Mouse (Mus musculus) kidney, postnatal 0 days (tissue): ENCODE measurements around the gene Kif22. TPM values are rescaled to one million over a fixed set of nuclear protein-coding genes. Genes with fewer than 3 reads are reported as not detected.
A peak's percentile ranks its signal among the peaks of the same experiment; 100 is the strongest.

Experiments used
- ATAC-seq: fragments of 200-750 bp; cut with Nextera tagmentation; replicated peaks from 2 replicates; pipeline ENCODE4 v1.8.0; 2017; ENCODE audit warnings: low read depth, moderate number of reproducible peaks, moderate TSS enrichment, moderate library complexity; ENCODE audit not compliant: low FRiP score
- DNase-seq: peaks from one replicate; pipeline ENCODE4 v3.0.0-alpha.2; 2016; ENCODE audit warnings: low spot score
- H3K27ac ChIP-seq: fragments of 300-500 bp; sonication (generic); 2 replicates; pipeline ENCODE4 v1.5.1; 2014; ENCODE audit warnings: mild to moderate bottlenecking
- H3K27me3 ChIP-seq: fragments of 300-500 bp; sonication (generic); 2 replicates; pipeline ENCODE4 v1.6.1; 2014; ENCODE audit warnings: low read length, mixed read lengths; ENCODE audit not compliant: insufficient read depth
- H3K36me3 ChIP-seq: fragments of 300-500 bp; sonication (generic); 2 replicates; pipeline ENCODE4 v1.6.1; 2014; ENCODE audit warnings: low read length, mixed read lengths; ENCODE audit not compliant: insufficient read depth
- H3K4me1 ChIP-seq: fragments of 300-500 bp; sonication (generic); replicated peaks from 2 replicates; pipeline ENCODE4 v1.6.1; 2014; ENCODE audit warnings: antibody characterized with exemption, low read length, mixed read lengths; ENCODE audit not compliant: insufficient read depth
- H3K4me2 ChIP-seq: fragments of 300-500 bp; sonication (generic); 2 replicates; pipeline ENCODE4 v1.6.1; 2014; ENCODE audit warnings: mild to moderate bottlenecking, low read length, moderate library complexity, mixed read lengths
- H3K4me3 ChIP-seq: fragments of 300-500 bp; sonication (generic); replicated peaks from 2 replicates; pipeline ENCODE4 v1.5.1; 2014; ENCODE audit warnings: low read depth, low read length
- H3K9ac ChIP-seq: fragments of 300-500 bp; sonication (generic); 2 replicates; pipeline ENCODE4 v1.6.1; 2014; ENCODE audit warnings: low read depth, low read length
- H3K9me3 ChIP-seq: fragments of 300-500 bp; sonication (generic); replicated peaks from 2 replicates; pipeline ENCODE4 v1.6.1; 2016; ENCODE audit warnings: low read length, inconsistent platforms, mixed read lengths
- CTCF ChIP-seq: IDR thresholded peaks from 2 replicates; pipeline ENCODE4 v1.5.1; 2016; ENCODE audit warnings: antibody characterized with exemption, low read depth, mild to moderate bottlenecking, moderate library complexity
- WGBS: fragments of 180-500 bp; shearing (Covaris S2); extraction: QIAGEN DNeasy Blood & Tissue Kit; methylation state at CpG from one replicate; pipeline ENCODE4 v1.1.7; 2014; 5-methylcytosine and 5-hydroxymethylcytosine counted together
- polyA plus RNA-seq: library from polyadenylated mRNA; unstranded; fragments of >200 nt; fragmentation: Nextera tagmentation; extraction: Ambion mirVana; gene quantifications from 2 replicates; pipeline ENCODE4 v1.2.1, GENCODE M21; 2015

Gene Kif22
- polyA plus RNA-seq, 1 experiment from 2014 or later, result 51.7 TPM

- peak within 1 kb of the TSS; percentile 95 for H3K27ac ChIP-seq
- peaks cover 41% of the 10 kb centered on the region for H3K4me1 ChIP-seq
- 0 out of 2 replicates have a peak, but pooled peaks cover 7% of the 10 kb centered on the region for H3K36me3 ChIP-seq
- H3K4me2 ChIP-seq, result peak within 1 kb of the TSS; percentile 79
- no peaks in the 10 kb centered on the region for H3K9me3 ChIP-seq
- peak within 1 kb of the TSS; percentile 82 for H3K9ac ChIP-seq
- H3K4me3 ChIP-seq, result peak within 1 kb of the TSS; percentile 68
- WGBS, result 2% methylated on average over 39 of the region's 39 CpGs
- ATAC-seq (peak; percentile 76), DNase-seq (peak; percentile 100)
- peak; percentile 88 for TF ChIP-seq CTCF
- no peaks in the 10 kb centered on the region for H3K27me3 ChIP-seq
Observed at GRCm38 (mm10) chr7:127016971-127017949, 25.0 kb downstream of the Kif22 start, which contains the start of gene Pagr1a. Gene Pagr1a, minus strand, starts transcription at chr7:127017352.

GRCm38 (mm10) chr7:127016486-127016938 is 25.8 kb downstream of the Kif22 start:
- Histone ChIP-seq H3K9ac (peak overlapping the region; percentile 82), H3K36me3 (0 out of 2 replicates have a peak, but pooled peaks cover 4% of the 10 kb centered on the region), H3K4me2 (peak overlapping the region; percentile 79), H3K4me3 (peak overlapping the region; percentile 68), H3K27ac (peak overlapping the region; percentile 95), H3K4me1 (peaks cover 36% of the 10 kb centered on the region), H3K9me3 (no peaks in the 10 kb centered on the region), H3K27me3 (no peaks in the 10 kb centered on the region)
- WGBS, result 1% methylated on average over 22 of the region's 22 CpGs
- TF ChIP-seq CTCF, result no peak
- no peak for DNase-seq
- peak; percentile 27 for ATAC-seq

GRCm38 (mm10) chr7:127016481-127016485 is 26.0 kb downstream of the Kif22 start, which contains the start of gene Pagr1b:
Gene Pagr1b, minus strand, starts transcription at chr7:127016484.
- Histone ChIP-seq H3K4me1 (peaks cover 34% of the 10 kb centered on the region), H3K27me3 (no peaks in the 10 kb centered on the region), H3K4me2 (peak within 1 kb of the TSS; percentile 79), H3K4me3 (peak within 1 kb of the TSS; percentile 68), H3K9me3 (no peaks in the 10 kb centered on the region), H3K36me3 (0 out of 2 replicates have a peak, but pooled peaks cover 4% of the 10 kb centered on the region), H3K9ac (peak within 1 kb of the TSS; percentile 82), H3K27ac (peak within 1 kb of the TSS; percentile 95)
- DNase-seq, result no peak
- no peak for ATAC-seq
- no peak for TF ChIP-seq CTCF

- 0 out of 2 replicates have a peak, but pooled peaks cover 4% of the 10 kb centered on the region for H3K36me3 ChIP-seq
- H3K27me3 ChIP-seq, result no peaks in the 10 kb centered on the region
- H3K4me1 ChIP-seq, result peaks cover 32% of the 10 kb centered on the region; the same call in 1 of the 2 replicates
- H3K9ac ChIP-seq, result peak overlapping the region; percentile 82
- no peaks in the 10 kb centered on the region for H3K9me3 ChIP-seq
- TF ChIP-seq CTCF, result no peak
- peak overlapping the region; percentile 79 for H3K4me2 ChIP-seq
- peak overlapping the region; percentile 95 for H3K27ac ChIP-seq
- peak overlapping the region; percentile 68 for H3K4me3 ChIP-seq
- under 1% methylated on average over 10 of the region's 10 CpGs for WGBS
- ATAC-seq (peak; percentile 34), DNase-seq (peak; percentile 73)
Observed at GRCm38 (mm10) chr7:127016081-127016480, 26.2 kb downstream of the Kif22 start.

- no peak overlapping the region for H3K4me3 ChIP-seq
- H3K4me1 ChIP-seq, result peaks cover 26% of the 10 kb centered on the region; the same call in 1 of the 2 replicates
- no peak for TF ChIP-seq CTCF
- no peak overlapping the region for H3K4me2 ChIP-seq
- ATAC-seq, result no peak
- H3K9ac ChIP-seq, result no peak overlapping the region
- 93% methylated on average over 12 of the region's 12 CpGs for WGBS
- no peaks in the 10 kb centered on the region for H3K9me3 ChIP-seq
- 0 out of 2 replicates have a peak, but pooled peaks cover 4% of the 10 kb centered on the region for H3K36me3 ChIP-seq
- DNase-seq, result no peak
- no peaks in the 10 kb centered on the region for H3K27me3 ChIP-seq
- peak overlapping the region; percentile 6; the same call in 1 of the 2 replicates for H3K27ac ChIP-seq
Observed at GRCm38 (mm10) chr7:127014993-127015392, 27.3 kb downstream of the Kif22 start.

- TF ChIP-seq CTCF, result no peak
- Histone ChIP-seq H3K4me1 (peaks cover 21% of the 10 kb centered on the region; the same call in 1 of the 2 replicates), H3K36me3 (0 out of 2 replicates have a peak, but pooled peaks cover 4% of the 10 kb centered on the region), H3K4me3 (peak within 1 kb of the TSS; percentile 47), H3K9me3 (no peaks in the 10 kb centered on the region), H3K27me3 (no peaks in the 10 kb centered on the region), H3K4me2 (peak within 1 kb of the TSS; percentile 73), H3K27ac (peak within 1 kb of the TSS; percentile 31), H3K9ac (peak within 1 kb of the TSS; percentile 70)
- peak; percentile 87 for DNase-seq
- no peak for ATAC-seq
- 14% methylated on average over 11 of the region's 11 CpGs for WGBS
Observed at GRCm38 (mm10) chr7:127014320-127014719, 28.0 kb downstream of the Kif22 start, which contains the start of gene Mvp. Gene Mvp, minus strand, starts transcription at chr7:127014621.
